Mouse (Mus musculus) lung, embryonic 14.5 days (tissue): ENCODE data around the gene Snrnp25. TPM values are rescaled to one million over a fixed set of nuclear protein-coding genes. Genes with fewer than 3 reads are reported as not detected.

Experiments
- ATAC-seq: fragments of 200-750 bp; cut with Nextera tagmentation; 2 replicates; pipeline ENCODE4 v1.8.0; 2017; ENCODE audit warnings: mild to moderate bottlenecking, moderate TSS enrichment, moderate library complexity; ENCODE audit not compliant: insufficient read depth
- DNase-seq: peaks from one replicate; pipeline ENCODE4 v3.0.0-alpha.2; 2015
- H3K27ac ChIP-seq: fragments of 300-500 bp; sonication (generic); 2 replicates; pipeline ENCODE4 v1.5.1; 2014; ENCODE audit warnings: low read depth, mild to moderate bottlenecking, moderate library complexity
- H3K27me3 ChIP-seq: fragments of 300-500 bp; sonication (generic); 2 replicates; pipeline ENCODE4 v1.6.1; 2014; ENCODE audit warnings: low read length, control low read depth; ENCODE audit not compliant: insufficient read depth
- H3K36me3 ChIP-seq: fragments of 300-500 bp; sonication (generic); 2 replicates; pipeline ENCODE4 v1.6.1; 2014; ENCODE audit warnings: control low read depth; ENCODE audit not compliant: insufficient read depth
- H3K4me1 ChIP-seq: fragments of 300-500 bp; sonication (generic); 2 replicates; pipeline ENCODE4 v1.6.1; 2014; ENCODE audit warnings: antibody characterized with exemption, control low read depth; ENCODE audit not compliant: insufficient read depth
- H3K4me2 ChIP-seq: fragments of 300-500 bp; sonication (generic); 2 replicates; pipeline ENCODE4 v1.6.1; 2014; ENCODE audit warnings: mild to moderate bottlenecking
- H3K4me3 ChIP-seq: fragments of 300-500 bp; sonication (generic); 2 replicates; pipeline ENCODE4 v1.5.1; 2014; ENCODE audit warnings: low read depth, low read length
- H3K9ac ChIP-seq: fragments of 300-500 bp; sonication (generic); 2 replicates; pipeline ENCODE4 v1.6.1; 2014
- H3K9me3 ChIP-seq: fragments of 300-500 bp; sonication (generic); 2 replicates; pipeline ENCODE4 v1.6.1; 2016; ENCODE audit warnings: low read depth, low read length, control low read depth
- CTCF ChIP-seq: IDR thresholded peaks from 2 replicates; pipeline ENCODE4 v1.5.1; 2016; ENCODE audit warnings: antibody characterized with exemption, low read depth
- WGBS: fragments of 180-500 bp; shearing (Covaris S2); extraction: QIAGEN DNeasy Blood & Tissue Kit; methylation state at CpG from one replicate; pipeline ENCODE4 v1.1.7; 2014; 5-methylcytosine and 5-hydroxymethylcytosine counted together
- polyA plus RNA-seq: library from polyadenylated mRNA; unstranded; fragments of >200 nt; fragmentation: Nextera tagmentation; extraction: Ambion mirVana; gene quantifications from 2 replicates; pipeline ENCODE4 v1.2.1, GENCODE M21; 2014

Gene Snrnp25
- polyA plus RNA-seq, 1 experiment from 2014 or later, result 71.4 TPM

DNA sequence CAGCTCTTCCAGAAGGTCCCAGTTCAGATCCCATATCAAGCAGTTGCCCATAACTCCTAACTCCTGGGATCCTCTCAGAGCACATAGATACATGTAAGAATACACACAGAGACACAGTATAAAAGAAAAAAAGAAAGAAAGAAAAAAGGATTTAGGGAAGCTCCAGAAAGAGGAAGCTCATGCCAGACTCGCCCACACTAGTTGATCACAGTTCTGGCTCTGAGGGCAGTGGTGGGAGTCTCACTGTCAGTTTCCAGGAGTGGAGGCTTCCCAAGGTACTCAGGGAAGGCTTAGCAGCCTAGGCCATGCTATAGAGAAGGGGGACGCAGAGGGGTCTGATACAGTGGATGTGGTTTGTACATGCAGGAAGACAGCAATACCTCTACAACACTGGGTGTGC is 25.9 kb downstream of the Snrnp25 start:
- no peak overlapping the region for H3K9ac ChIP-seq
- DNase-seq, result no peak
- H3K27ac ChIP-seq, result no peak overlapping the region
- TF ChIP-seq CTCF, result no peak
- H3K4me1 ChIP-seq, result peaks cover 15% of the 10 kb centered on the region
- no peak overlapping the region for H3K4me3 ChIP-seq
- H3K9me3 ChIP-seq, result no peaks in the 10 kb centered on the region
- H3K4me2 ChIP-seq, result no peak overlapping the region
- ATAC-seq, result no peak
- WGBS, result 80% methylated on average over 2 of the region's 2 CpGs
- peaks cover 75% of the 10 kb centered on the region for H3K36me3 ChIP-seq
- no peaks in the 10 kb centered on the region for H3K27me3 ChIP-seq

DNA sequence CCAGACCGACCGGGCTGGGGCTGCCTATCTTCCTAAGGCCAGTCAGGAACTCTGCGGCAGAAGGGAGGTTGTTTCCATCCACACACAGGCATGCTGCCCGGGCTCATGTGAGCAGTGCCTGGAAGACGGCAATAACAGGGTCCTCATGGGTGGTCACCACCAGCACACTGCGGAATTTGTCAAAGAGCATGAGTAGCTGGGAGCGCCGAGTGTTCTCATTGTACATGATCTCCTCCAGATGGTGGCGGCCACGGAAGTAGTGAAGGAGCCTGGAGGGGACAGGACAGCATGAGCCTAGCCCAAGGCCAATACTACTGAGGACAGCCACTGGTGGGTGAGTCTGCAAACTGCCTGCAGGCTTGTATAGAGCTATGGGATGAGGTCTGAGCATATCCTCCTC is 27.6 kb downstream of the Snrnp25 start:
- ATAC-seq (peak; percentile 15; the same call in 1 of the 2 replicates), DNase-seq (peak; percentile 39)
- Histone ChIP-seq H3K27me3 (no peaks in the 10 kb centered on the region), H3K36me3 (peaks cover 86% of the 10 kb centered on the region), H3K4me1 (peaks cover 9% of the 10 kb centered on the region), H3K27ac (no peak overlapping the region), H3K9ac (no peak overlapping the region), H3K4me3 (no peak overlapping the region), H3K9me3 (no peaks in the 10 kb centered on the region), H3K4me2 (no peak overlapping the region)
- no peak for TF ChIP-seq CTCF
- 75% methylated on average over 10 of the region's 10 CpGs for WGBS

DNA sequence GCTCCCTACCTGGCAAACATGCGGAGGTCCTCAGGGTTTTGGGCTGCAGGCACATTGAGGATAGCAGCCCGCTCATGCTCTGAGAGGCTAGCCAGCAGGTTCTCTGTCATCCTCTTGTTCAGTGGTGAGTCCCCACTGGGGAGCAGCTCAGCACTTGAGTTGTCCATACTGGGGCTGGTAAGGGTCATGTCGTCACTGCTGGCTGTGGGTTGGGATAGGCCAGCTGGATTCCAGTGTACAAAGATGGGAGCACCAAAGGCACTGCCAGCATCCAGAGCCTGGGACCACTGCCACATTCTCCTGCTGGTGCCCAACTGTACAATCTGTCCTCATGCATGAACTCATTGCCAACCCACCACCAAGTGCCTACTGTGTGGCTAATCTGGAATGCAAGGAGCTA is 28.7 kb downstream of the Snrnp25 start:
- H3K27ac ChIP-seq, result no peak overlapping the region
- no peaks in the 10 kb centered on the region for H3K9me3 ChIP-seq
- TF ChIP-seq CTCF, result no peak
- H3K4me3 ChIP-seq, result no peak overlapping the region
- WGBS, result 92% methylated on average over 3 of the region's 3 CpGs
- no peak for DNase-seq
- H3K9ac ChIP-seq, result no peak overlapping the region
- peaks cover 9% of the 10 kb centered on the region for H3K4me1 ChIP-seq
- H3K36me3 ChIP-seq, result peaks cover 81% of the 10 kb centered on the region
- H3K4me2 ChIP-seq, result no peak overlapping the region
- ATAC-seq, result no peak
- H3K27me3 ChIP-seq, result no peaks in the 10 kb centered on the region

DNA sequence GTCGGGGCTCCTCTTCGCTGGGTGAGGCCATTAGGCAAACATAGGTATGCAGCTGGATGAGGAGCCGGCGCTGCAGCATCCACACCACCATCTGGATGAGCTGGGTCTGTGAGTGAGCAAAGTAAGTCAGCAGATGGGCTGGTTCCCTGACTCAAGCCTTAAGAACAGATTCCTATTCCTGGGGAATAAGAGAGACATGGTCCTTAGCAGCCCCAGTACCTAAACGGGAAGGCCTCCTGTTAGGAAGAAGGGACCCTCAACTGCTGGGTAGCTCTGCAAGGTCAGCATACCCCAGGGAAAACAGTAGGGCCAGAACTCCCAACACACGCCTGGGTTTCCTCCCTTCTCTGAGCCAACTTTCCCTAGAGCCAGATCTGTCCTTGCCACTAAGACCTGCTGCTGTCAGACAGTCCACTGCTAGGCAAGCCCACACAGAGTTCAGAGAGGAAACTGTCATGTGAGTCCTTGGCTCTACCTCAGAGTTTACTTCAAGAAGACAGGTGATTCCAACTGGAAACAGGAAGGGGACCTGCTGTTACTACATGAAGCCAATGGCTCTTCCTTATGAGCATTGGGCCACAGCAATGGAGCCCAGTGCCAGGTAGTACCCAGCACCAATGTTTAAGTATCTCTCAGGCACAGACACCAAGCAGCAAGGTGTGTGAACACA is 29.7 kb downstream of the Snrnp25 start:
- peaks cover 9% of the 10 kb centered on the region for H3K4me1 ChIP-seq
- H3K27me3 ChIP-seq, result no peaks in the 10 kb centered on the region
- H3K4me3 ChIP-seq, result no peak overlapping the region
- no peak for TF ChIP-seq CTCF
- WGBS, result 83% methylated on average over 6 of the region's 6 CpGs
- no peak overlapping the region for H3K4me2 ChIP-seq
- DNase-seq (no peak), ATAC-seq (no peak)
- no peak overlapping the region for H3K9ac ChIP-seq
- no peaks in the 10 kb centered on the region for H3K9me3 ChIP-seq
- peak overlapping the region; percentile 54; the same call in 1 of the 2 replicates for H3K27ac ChIP-seq
- H3K36me3 ChIP-seq, result peaks cover 80% of the 10 kb centered on the region

DNA sequence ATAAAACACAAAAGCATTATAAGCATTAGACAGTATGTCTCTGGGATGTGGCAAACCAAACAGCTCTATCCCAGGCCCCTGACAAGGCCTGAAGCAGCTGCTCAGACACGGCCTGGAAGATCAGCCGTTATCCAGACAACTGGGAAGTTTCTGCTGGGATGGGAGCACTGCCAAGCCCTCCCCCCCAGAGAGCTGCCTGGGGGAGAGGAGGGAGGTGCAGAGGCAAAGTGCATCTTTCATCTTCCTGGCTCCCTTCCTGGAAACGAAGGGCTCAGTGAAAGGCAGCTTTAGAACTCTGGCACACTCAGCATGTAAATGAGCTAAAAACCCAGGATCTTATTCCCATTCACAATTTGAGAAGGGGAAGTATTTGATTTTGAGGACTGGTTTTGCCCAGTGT is 30.4 kb downstream of the Snrnp25 start:
- peak; percentile 70 for ATAC-seq

DNA sequence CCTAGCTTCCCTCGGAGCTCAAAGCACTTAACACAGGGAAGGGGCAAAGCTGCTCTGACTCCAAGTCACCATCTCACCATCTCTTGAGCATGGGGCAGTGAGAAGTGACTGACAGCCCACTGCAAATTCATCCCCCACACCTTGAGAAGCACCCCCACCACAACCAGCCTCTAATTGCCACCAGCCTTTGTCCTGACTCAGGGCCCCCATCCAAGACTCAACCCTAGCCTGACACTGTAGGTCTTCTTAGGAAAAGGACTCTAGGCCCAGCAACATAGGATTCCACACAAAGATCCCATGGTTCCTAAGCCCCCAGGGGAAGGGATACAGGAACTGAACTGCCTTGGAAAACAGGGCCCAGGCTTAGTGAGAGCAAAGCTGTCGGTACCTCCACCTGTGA is 30.9 kb downstream of the Snrnp25 start:
- Histone ChIP-seq H3K36me3 (peaks cover 79% of the 10 kb centered on the region), H3K4me1 (peaks cover 9% of the 10 kb centered on the region), H3K4me3 (no peak overlapping the region), H3K4me2 (no peak overlapping the region), H3K27me3 (no peaks in the 10 kb centered on the region), H3K9me3 (no peaks in the 10 kb centered on the region), H3K9ac (no peak overlapping the region), H3K27ac (peak overlapping the region; percentile 30; the same call in 1 of the 2 replicates)
- DNase-seq (no peak), ATAC-seq (0 out of 2 replicates have a peak, but pooled peaks have one; percentile 6)
- no peak for TF ChIP-seq CTCF
- WGBS, result 54% methylated on average over 2 of the region's 2 CpGs

More for the DNA sequence above, 30.4 kb downstream of the Snrnp25 start:
- peaks cover 80% of the 10 kb centered on the region for H3K36me3 ChIP-seq
- no peaks in the 10 kb centered on the region for H3K9me3 ChIP-seq
- peak; percentile 92 for DNase-seq
- H3K4me2 ChIP-seq, result no peak overlapping the region
- no peak overlapping the region; the same call in 1 of the 2 replicates for H3K27ac ChIP-seq
- TF ChIP-seq CTCF, result no peak
- no peak overlapping the region for H3K4me3 ChIP-seq
- H3K4me1 ChIP-seq, result peaks cover 9% of the 10 kb centered on the region
- H3K9ac ChIP-seq, result no peak overlapping the region
- 30% methylated on average over 3 of the region's 3 CpGs for WGBS
- H3K27me3 ChIP-seq, result no peaks in the 10 kb centered on the region

DNA sequence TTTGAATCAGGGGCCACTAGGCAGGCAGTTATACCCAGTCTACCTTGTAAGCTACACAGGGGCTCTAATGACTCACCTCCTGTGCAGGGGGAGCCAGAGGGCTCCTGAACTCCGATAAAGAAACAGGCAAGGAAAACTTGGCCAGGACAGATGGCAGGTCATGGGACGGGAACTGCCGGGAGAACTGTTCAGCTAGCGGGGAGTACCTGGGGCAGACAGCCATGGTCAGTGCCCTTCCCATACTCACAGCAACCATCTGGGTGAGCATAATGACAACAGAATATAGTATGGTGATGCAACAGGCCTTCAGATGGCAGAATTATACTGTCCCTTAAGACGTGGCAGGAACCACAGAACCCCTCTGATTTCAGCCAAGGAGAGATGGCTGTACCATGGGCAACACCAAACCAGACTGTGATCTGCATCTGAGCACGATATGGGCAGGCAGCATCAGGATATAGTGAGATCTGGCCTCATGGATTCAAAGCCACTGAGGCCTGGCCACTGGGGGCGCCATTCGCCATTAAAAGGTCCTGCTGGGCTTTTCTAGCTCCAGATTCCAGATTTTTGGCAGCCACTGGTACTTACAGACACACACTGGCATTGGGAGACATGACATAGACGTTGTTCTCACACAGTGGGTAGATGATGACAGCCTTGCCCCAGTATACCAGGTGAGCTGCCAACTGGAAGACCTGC is 31.6 kb downstream of the Snrnp25 start:
- WGBS, result 58% methylated on average over 9 of the region's 9 CpGs
- no peak overlapping the region for H3K4me2 ChIP-seq
- H3K9ac ChIP-seq, result no peak overlapping the region
- no peak overlapping the region for H3K27ac ChIP-seq
- TF ChIP-seq CTCF, result peak; percentile 78
- H3K9me3 ChIP-seq, result no peaks in the 10 kb centered on the region
- peaks cover 78% of the 10 kb centered on the region for H3K36me3 ChIP-seq
- no peak overlapping the region for H3K4me3 ChIP-seq
- peaks cover 9% of the 10 kb centered on the region for H3K4me1 ChIP-seq
- DNase-seq (peak; percentile 82), ATAC-seq (no peak)
- no peaks in the 10 kb centered on the region for H3K27me3 ChIP-seq
